Mouse (Mus musculus): ENCODE measurements around the gene Mettl8. TPM values are rescaled to one million over a fixed set of nuclear protein-coding genes. Genes with fewer than 3 reads are reported as not detected.

Gene Mettl8
- 8.7 and 8.8 TPM in 2 replicates for polyA plus RNA-seq (2015; fragmentation: Nextera tagmentation; extraction: Ambion mirVana)

DNA sequence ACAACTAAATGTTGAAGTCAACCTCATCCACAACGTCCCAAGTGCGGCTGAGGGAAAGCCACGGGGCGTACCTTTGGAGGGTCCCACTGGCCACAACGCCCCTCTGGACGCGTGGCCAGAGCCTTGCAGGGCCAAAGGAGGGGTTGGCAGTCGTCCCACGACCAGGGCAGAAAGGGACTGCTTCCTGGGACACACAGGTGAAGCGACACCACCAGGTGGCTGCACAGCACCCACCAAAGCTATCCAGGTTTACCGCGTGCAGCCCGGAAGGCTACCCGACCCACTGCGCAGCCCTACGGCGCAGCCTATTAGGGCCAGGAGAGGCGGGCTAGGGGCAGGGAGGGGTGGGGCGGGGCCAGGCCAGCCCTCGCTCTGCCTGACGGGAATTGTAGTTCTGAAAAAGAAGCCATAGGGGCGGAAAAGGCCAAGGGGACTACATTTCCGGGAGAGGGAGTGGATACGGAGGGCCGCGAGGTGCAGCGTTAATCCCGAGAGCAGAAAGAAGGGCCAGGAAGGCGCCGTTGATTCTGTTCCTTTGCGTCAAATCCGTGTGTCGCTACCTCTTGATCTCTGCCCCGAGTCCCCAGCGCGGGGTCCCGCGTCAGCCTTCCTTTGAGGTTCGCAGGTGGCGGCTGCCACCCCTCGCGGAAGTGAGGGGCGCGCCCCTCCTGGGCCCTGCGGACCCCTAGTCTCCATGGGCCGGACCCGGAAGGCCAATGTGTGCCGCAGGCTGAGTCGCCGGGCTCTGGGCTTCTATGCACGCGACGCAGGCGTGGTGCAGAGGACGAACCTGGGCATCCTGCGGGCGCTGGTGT lies at the start of gene Mettl8, which contains the start of gene Dcaf17:
Gene Mettl8 (minus strand): TSS at position 284 of the 815 bp plus-strand sequence.
Gene Dcaf17 (plus strand): TSS at position 29 of the 815 bp plus-strand sequence.
- Histone ChIP-seq H3K9me3 (replicated peaks; ENCODE audit: control insufficient read depth, low read length) (no peaks in the 10 kb centered on the region), H3K36me3 (ENCODE audit: control insufficient read depth, insufficient read depth) (no peaks in the 10 kb centered on the region; the same call in 1 of the 2 replicates), H3K4me3 (ENCODE audit: low read depth, low read length) (peak within 1 kb of the TSS; percentile 95), H3K9ac (ENCODE audit: low read depth, low read length) (peak within 1 kb of the TSS; percentile 92), H3K27ac (ENCODE audit: low read length) (peak within 1 kb of the TSS; percentile 90), H3K4me2 (ENCODE audit: low read depth, low read length) (peak within 1 kb of the TSS; percentile 87), H3K4me1 (ENCODE audit: control insufficient read depth, low read depth, low read length) (peaks cover 16% of the 10 kb centered on the region), H3K27me3 (ENCODE audit: control insufficient read depth, insufficient read depth, low read depth, low read length) (no peaks in the 10 kb centered on the region)
- 0% methylated on average over 57 of the region's 57 CpGs for WGBS (ENCODE audit: insufficient replicate concordance)
- peak; percentile 96 for ATAC-seq (ENCODE audit: low read depth)

DNA sequence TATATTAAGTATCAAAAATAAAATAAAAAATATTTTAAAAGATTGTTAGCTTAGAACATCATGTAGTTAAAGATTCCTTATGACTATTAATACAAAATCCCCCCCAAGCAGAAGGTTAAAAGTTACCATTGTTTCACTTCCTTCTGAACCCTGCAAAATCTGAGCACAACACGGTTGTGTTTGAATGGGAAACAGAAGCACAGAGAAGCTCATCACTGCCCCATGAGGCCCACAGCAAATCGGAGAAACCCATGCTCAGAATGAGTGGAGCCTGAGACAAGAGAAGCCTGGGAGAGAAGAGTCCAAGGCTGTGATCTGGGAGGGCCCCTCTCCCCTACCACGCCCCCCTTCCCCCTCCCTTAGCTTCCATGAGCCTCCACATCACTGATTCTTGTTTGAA lies 49.3 kb upstream of the Mettl8 start:
- 49% methylated on average over 3 of the region's 3 CpGs for WGBS (ENCODE audit: insufficient replicate concordance)
- no peaks in the 10 kb centered on the region for H3K27me3 ChIP-seq (ENCODE audit: control insufficient read depth, insufficient read depth, low read depth, low read length)
- no peak for ATAC-seq (ENCODE audit: low read depth)
- no peak overlapping the region for H3K9ac ChIP-seq (ENCODE audit: low read depth, low read length)
- H3K4me3 ChIP-seq (ENCODE audit: low read depth, low read length): no peak overlapping the region
- no peak overlapping the region for H3K27ac ChIP-seq (ENCODE audit: low read length)
- H3K9me3 ChIP-seq (replicated peaks; ENCODE audit: control insufficient read depth, low read length): no peaks in the 10 kb centered on the region
- H3K4me2 ChIP-seq (ENCODE audit: low read depth, low read length): no peak overlapping the region
- no peaks in the 10 kb centered on the region for H3K36me3 ChIP-seq (ENCODE audit: control insufficient read depth, insufficient read depth)
- H3K4me1 ChIP-seq (ENCODE audit: control insufficient read depth, low read depth, low read length): no peaks in the 10 kb centered on the region

DNA sequence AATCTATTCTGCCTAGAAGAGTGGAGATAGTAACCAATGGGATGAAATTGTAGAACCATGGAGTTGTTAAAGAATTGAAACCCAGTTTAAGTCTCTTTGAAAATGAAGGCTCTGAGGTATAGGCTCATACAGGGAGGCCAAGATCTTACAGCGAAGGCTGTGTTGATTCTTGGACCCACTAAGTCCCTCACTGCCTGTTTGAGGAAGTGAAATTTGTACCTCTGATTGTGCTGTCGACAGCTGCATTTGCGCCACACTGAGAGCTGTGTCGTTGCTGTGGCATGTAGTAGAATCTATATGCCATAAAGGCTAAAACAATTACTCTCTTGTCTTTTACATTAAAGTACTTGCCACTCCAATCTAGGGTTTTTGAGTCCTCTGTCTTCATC lies 47.9 kb upstream of the Mettl8 start:
- no peaks in the 10 kb centered on the region for H3K27me3 ChIP-seq (ENCODE audit: control insufficient read depth, insufficient read depth, low read depth, low read length)
- H3K4me2 ChIP-seq (ENCODE audit: low read depth, low read length): no peak overlapping the region
- no peaks in the 10 kb centered on the region for H3K36me3 ChIP-seq (ENCODE audit: control insufficient read depth, insufficient read depth)
- H3K9me3 ChIP-seq (replicated peaks; ENCODE audit: control insufficient read depth, low read length): no peaks in the 10 kb centered on the region
- WGBS (ENCODE audit: insufficient replicate concordance): 37% methylated on average over 4 of the region's 4 CpGs
- H3K4me1 ChIP-seq (ENCODE audit: control insufficient read depth, low read depth, low read length): no peaks in the 10 kb centered on the region
- no peak overlapping the region for H3K27ac ChIP-seq (ENCODE audit: low read length)
- H3K9ac ChIP-seq (ENCODE audit: low read depth, low read length): no peak overlapping the region
- ATAC-seq (ENCODE audit: low read depth): no peak
- H3K4me3 ChIP-seq (ENCODE audit: low read depth, low read length): no peak overlapping the region

DNA sequence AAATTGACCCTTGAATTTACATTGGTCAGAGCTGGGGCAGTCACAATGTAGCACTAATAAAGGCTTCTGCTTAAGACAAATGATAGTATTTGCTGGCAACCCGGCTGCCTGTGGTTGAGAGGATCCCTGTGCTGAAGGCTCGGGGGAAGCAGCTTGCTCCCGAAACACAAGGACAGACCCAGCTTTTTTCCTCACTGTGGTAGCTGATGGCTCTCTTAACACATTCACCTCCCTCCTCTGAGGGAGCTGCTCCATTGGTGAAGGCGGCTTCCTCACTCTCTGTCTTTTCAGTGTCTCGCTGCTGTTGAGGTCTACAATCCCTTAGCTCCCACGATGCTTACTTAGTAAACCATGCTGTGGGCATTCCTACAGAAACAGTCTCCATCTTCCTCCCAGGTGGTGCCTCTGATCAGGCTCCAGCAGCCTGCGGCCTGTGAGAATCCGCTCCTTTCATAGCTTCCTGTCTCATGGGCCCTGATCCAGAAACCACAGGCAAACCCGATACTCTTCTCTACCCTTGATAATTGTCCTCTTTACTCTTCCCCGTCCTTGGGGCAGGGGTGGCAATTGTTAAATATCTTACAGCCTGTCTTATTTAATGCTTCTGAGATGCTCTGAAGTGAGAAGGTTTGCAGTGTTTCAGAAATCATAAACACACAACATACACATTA lies 47.4 kb upstream of the Mettl8 start:
- H3K9ac ChIP-seq (ENCODE audit: low read depth, low read length): no peak overlapping the region
- no peak for ATAC-seq (ENCODE audit: low read depth)
- H3K4me3 ChIP-seq (ENCODE audit: low read depth, low read length): no peak overlapping the region
- no peak overlapping the region for H3K27ac ChIP-seq (ENCODE audit: low read length)
- H3K36me3 ChIP-seq (ENCODE audit: control insufficient read depth, insufficient read depth): no peaks in the 10 kb centered on the region
- H3K27me3 ChIP-seq (ENCODE audit: control insufficient read depth, insufficient read depth, low read depth, low read length): no peaks in the 10 kb centered on the region
- H3K4me1 ChIP-seq (ENCODE audit: control insufficient read depth, low read depth, low read length): no peaks in the 10 kb centered on the region
- H3K4me2 ChIP-seq (ENCODE audit: low read depth, low read length): no peak overlapping the region
- no peaks in the 10 kb centered on the region for H3K9me3 ChIP-seq (replicated peaks; ENCODE audit: control insufficient read depth, low read length)
- 70% methylated on average over 10 of the region's 10 CpGs for WGBS (ENCODE audit: insufficient replicate concordance)

DNA sequence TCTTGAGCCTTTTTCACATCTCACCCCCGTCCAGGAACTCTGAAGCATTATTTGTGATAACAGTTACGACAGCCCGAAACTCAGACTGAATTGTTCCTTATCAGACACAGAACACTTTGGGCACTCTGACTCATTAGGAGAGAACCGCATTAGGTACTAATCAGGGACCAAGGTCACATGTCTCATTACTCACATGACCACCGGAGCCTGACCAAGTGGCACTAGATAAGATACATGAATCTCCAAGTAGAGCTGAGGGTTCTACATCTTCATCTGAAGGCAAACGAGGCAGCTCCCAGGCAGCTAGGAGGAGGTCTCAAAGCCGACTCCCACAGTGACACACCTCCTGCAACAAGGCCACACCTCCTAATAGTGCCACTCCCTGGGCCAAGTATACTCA lies 40.8 kb upstream of the Mettl8 start:
- Histone ChIP-seq H3K27ac (ENCODE audit: low read length) (no peak overlapping the region), H3K9ac (ENCODE audit: low read depth, low read length) (no peak overlapping the region), H3K27me3 (ENCODE audit: control insufficient read depth, insufficient read depth, low read depth, low read length) (no peaks in the 10 kb centered on the region), H3K4me3 (ENCODE audit: low read depth, low read length) (no peak overlapping the region), H3K4me2 (ENCODE audit: low read depth, low read length) (no peak overlapping the region), H3K36me3 (ENCODE audit: control insufficient read depth, insufficient read depth) (peaks cover 4% of the 10 kb centered on the region), H3K9me3 (replicated peaks; ENCODE audit: control insufficient read depth, low read length) (no peaks in the 10 kb centered on the region), H3K4me1 (ENCODE audit: control insufficient read depth, low read depth, low read length) (peaks cover 12% of the 10 kb centered on the region)
- WGBS (ENCODE audit: insufficient replicate concordance): 25% methylated on average over 7 of the region's 7 CpGs
- peak; percentile 86 for ATAC-seq (ENCODE audit: low read depth)

DNA sequence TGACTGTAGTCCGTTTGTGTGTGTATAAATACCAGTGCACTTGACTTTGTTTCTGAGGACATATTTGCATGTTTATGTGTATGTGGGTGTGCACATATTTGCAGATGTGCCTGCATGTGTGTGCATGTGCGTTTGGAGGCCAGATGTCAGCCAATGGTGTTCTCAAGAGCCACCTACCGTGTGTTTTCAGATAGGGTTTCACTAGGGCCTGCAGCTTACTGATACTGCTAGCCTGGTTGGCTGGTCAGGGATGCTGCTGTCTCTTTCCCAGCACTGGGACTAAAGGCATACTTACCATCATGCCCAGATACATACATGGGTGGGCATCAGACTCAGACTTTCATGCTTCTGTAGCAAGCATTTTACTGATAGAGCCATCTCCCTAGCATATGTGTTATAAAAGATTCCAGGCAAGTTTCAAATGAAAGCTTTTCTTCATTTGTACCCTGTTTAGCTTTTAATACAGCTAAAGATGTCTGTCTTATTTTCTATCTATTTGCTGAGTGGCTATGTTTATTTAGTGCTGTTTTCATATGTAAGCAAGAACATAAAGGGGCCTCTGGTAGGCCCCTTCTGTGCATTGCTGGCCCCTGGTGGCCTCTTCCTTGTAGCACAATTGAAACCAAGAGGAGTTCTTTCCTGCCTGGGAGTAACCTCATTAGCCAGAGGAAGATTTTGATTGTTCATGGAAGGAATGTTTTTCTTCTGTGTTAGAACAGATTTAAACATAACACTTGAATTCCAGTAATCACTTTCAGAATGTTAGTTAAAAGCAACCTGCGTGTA lies 35.5 kb upstream of the Mettl8 start:
- H3K27ac ChIP-seq (ENCODE audit: low read length): peak overlapping the region; percentile 66

DNA sequence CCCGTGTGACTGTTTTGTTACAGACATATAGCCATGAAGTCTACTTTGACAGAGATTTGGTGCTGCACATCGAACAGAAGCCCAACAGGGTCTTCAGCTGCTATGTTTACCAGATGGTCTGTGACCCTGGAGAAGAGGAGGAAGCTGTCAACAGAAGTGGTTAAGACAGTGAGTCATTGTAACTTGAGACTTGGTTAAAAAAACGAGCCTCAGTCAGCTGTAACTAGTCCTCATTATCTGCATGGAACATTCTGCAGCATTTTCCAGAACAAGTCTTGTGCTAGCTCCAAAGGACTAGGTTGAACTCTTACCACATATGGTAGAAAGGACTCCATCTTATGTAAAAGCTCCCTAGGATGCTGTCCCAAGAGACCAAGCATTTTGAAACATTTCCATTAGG lies 34.4 kb upstream of the Mettl8 start:
- H3K9ac ChIP-seq (ENCODE audit: low read depth, low read length): no peak overlapping the region
- no peak overlapping the region for H3K27ac ChIP-seq (ENCODE audit: low read length)
- peaks cover 15% of the 10 kb centered on the region for H3K4me1 ChIP-seq (ENCODE audit: control insufficient read depth, low read depth, low read length)
- H3K9me3 ChIP-seq (replicated peaks; ENCODE audit: control insufficient read depth, low read length): no peaks in the 10 kb centered on the region
- 58% methylated on average over 3 of the region's 3 CpGs for WGBS (ENCODE audit: insufficient replicate concordance)
- ATAC-seq (ENCODE audit: low read depth): no peak
- H3K4me2 ChIP-seq (ENCODE audit: low read depth, low read length): no peak overlapping the region
- H3K4me3 ChIP-seq (ENCODE audit: low read depth, low read length): no peak overlapping the region
- H3K27me3 ChIP-seq (ENCODE audit: control insufficient read depth, insufficient read depth, low read depth, low read length): no peaks in the 10 kb centered on the region
- peaks cover 14% of the 10 kb centered on the region for H3K36me3 ChIP-seq (ENCODE audit: control insufficient read depth, insufficient read depth)

More for the DNA sequence above, 35.5 kb upstream of the Mettl8 start:
- Histone ChIP-seq H3K36me3 (ENCODE audit: control insufficient read depth, insufficient read depth) (peaks cover 14% of the 10 kb centered on the region), H3K27me3 (ENCODE audit: control insufficient read depth, insufficient read depth, low read depth, low read length) (no peaks in the 10 kb centered on the region), H3K4me1 (ENCODE audit: control insufficient read depth, low read depth, low read length) (peaks cover 15% of the 10 kb centered on the region), H3K9ac (ENCODE audit: low read depth, low read length) (0 out of 2 replicates have a peak overlapping the region, but pooled peaks have one; percentile 9), H3K4me2 (ENCODE audit: low read depth, low read length) (no peak overlapping the region), H3K9me3 (replicated peaks; ENCODE audit: control insufficient read depth, low read length) (no peaks in the 10 kb centered on the region), H3K4me3 (ENCODE audit: low read depth, low read length) (no peak overlapping the region)
- ATAC-seq (ENCODE audit: low read depth): peak; percentile 95
- WGBS (ENCODE audit: insufficient replicate concordance): 60% methylated on average over 4 of the region's 4 CpGs

DNA sequence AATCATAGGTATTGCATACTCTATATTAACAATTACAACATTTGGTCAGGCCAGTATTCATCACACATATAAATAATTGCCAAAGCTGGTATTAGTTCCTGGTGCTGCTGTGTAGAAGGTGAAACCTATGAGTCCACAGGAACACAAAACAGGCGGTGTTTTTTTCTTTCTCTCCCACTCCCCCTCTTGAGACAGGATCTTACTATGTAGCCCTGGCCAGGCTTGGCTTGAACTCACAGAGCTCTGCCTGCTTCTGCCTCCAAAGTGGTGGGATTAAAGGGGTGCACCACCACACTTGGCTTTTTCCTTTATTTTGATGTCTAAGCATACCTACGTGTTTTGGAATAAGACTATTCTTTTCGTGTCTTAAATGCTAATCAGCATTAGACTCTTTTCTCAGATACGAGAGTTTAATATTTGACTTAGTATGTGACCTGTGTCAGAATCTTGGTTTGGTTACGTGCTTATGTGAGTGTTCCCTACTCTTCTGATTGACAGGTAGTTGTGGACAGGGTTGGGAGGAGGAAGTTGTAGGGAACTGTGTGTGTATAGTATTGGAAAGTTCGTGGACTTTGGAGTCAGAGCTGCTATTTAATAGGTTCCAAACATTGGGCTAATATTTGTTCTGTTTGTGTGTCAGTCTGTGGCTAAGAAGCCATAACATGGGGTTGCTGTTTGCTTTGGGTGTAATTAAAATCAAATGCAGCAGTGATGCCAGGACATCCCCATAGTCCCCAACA lies 28.2 kb upstream of the Mettl8 start:
- 60% methylated on average over 6 of the region's 6 CpGs for WGBS (ENCODE audit: insufficient replicate concordance)
- Histone ChIP-seq H3K9ac (ENCODE audit: low read depth, low read length) (no peak overlapping the region), H3K4me3 (ENCODE audit: low read depth, low read length) (no peak overlapping the region), H3K4me1 (ENCODE audit: control insufficient read depth, low read depth, low read length) (no peaks in the 10 kb centered on the region), H3K27me3 (ENCODE audit: control insufficient read depth, insufficient read depth, low read depth, low read length) (no peaks in the 10 kb centered on the region), H3K27ac (ENCODE audit: low read length) (peak overlapping the region; percentile 68), H3K36me3 (ENCODE audit: control insufficient read depth, insufficient read depth) (peaks cover 4% of the 10 kb centered on the region; the same call in 1 of the 2 replicates), H3K9me3 (replicated peaks; ENCODE audit: control insufficient read depth, low read length) (no peaks in the 10 kb centered on the region), H3K4me2 (ENCODE audit: low read depth, low read length) (no peak overlapping the region)
- ATAC-seq (ENCODE audit: low read depth): peak; percentile 95
